Mouse (Mus musculus): ENCODE measurements around the gene Setd6.

GRCm38 (mm10) chr8:95703461-95704260, 12.0 kb upstream of the Setd6 start:
- TF ChIP-seq CTCF (conservative IDR thresholded peaks at IDR 0.05; ENCODE audit: low read length) (no peak), NANOG (IDR thresholded peaks at IDR 0.05; ENCODE audit: borderline replicate concordance, low read length) (no peak)
